Mouse (Mus musculus): ENCODE measurements at regions not wholly inside any gene's neighbourhood (a gene's known extent, or its start where the extent isn't known, plus 50 kb on each side); places are given as distances from the start of the nearest gene placed in this dataset.

GRCm38 (mm10) chr19:28205691-28206090, 194.7 kb upstream of the Rfx3 start:
- CTCF ChIA-PET: no interaction called here

GRCm38 (mm10) chr19:28203719-28204118, 192.8 kb upstream of the Rfx3 start:
- CTCF ChIA-PET: no interaction called here

- CTCF ChIA-PET: no interaction called here
These were observed 188.4 kb upstream of the Rfx3 start for GRCm38 (mm10) chr19:28199385-28199784.

GRCm38 (mm10) chr19:28196881-28197280, 185.9 kb upstream of the Rfx3 start:
- CTCF ChIA-PET: no interaction called here

- CTCF ChIA-PET: no interaction called here
These were observed 181.3 kb upstream of the Rfx3 start for GRCm38 (mm10) chr19:28192248-28192647.

- CTCF ChIA-PET: interaction anchor here (0.6 kb wide), 1 partner anchor 19 kb away, joined by 7 read pairs; no protein-coding TSS in a partner anchor
These were observed 180.6 kb upstream of the Rfx3 start for GRCm38 (mm10) chr19:28191428-28192116.

- CTCF ChIA-PET: no interaction called here
These were observed 179.3 kb upstream of the Rfx3 start for GRCm38 (mm10) chr19:28190250-28190649.

GRCm38 (mm10) chr19:28188363-28188762, 177.4 kb upstream of the Rfx3 start:
- CTCF ChIA-PET: no interaction called here

GRCm38 (mm10) chr19:28182411-28183182, 171.6 kb upstream of the Rfx3 start:
- CTCF ChIA-PET: no interaction called here

GRCm38 (mm10) chr19:28181171-28181570, 170.2 kb upstream of the Rfx3 start:
- CTCF ChIA-PET: no interaction called here

- CTCF ChIA-PET: no interaction called here
These were observed 167.1 kb upstream of the Rfx3 start for GRCm38 (mm10) chr19:28178114-28178513.

- CTCF ChIA-PET: no interaction called here
These were observed 165.9 kb upstream of the Rfx3 start for GRCm38 (mm10) chr19:28176821-28177220.

GRCm38 (mm10) chr19:28171836-28172534, 161.0 kb upstream of the Rfx3 start:
- CTCF ChIA-PET: interaction anchor here (0.6 kb wide), 1 partner anchor 20 kb away, joined by 7 read pairs; no protein-coding TSS in a partner anchor

- CTCF ChIA-PET: no interaction called here
These were observed 156.6 kb upstream of the Rfx3 start for GRCm38 (mm10) chr19:28167451-28168165.

GRCm38 (mm10) chr19:28166626-28167025, 155.7 kb upstream of the Rfx3 start:
- CTCF ChIA-PET: no interaction called here

GRCm38 (mm10) chr19:28165901-28166361, 155.0 kb upstream of the Rfx3 start:
- CTCF ChIA-PET: no interaction called here

- CTCF ChIA-PET: no interaction called here
These were observed 152.2 kb upstream of the Rfx3 start for GRCm38 (mm10) chr19:28163195-28163594.

- CTCF ChIA-PET: no interaction called here
These were observed 149.6 kb upstream of the Rfx3 start for GRCm38 (mm10) chr19:28160582-28160981.

GRCm38 (mm10) chr19:28157196-28157595, 146.2 kb upstream of the Rfx3 start:
- CTCF ChIA-PET: no interaction called here

- CTCF ChIA-PET: no interaction called here
These were observed 126.6 kb upstream of the Rfx3 start for GRCm38 (mm10) chr19:28137581-28137980.

- CTCF ChIA-PET: no interaction called here
These were observed 123.8 kb upstream of the Rfx3 start for GRCm38 (mm10) chr19:28134806-28135205.

All from spleen, embryonic (tissue).